Mouse (Mus musculus) testis, postnatal 14 days (tissue): ENCODE results near the gene Mras.

Experiments used
- DNase-seq: peaks from one replicate; pipeline ENCODE4 v3.0.0; 2021; ENCODE audit warnings: low spot score

The Mras gene

DNA sequence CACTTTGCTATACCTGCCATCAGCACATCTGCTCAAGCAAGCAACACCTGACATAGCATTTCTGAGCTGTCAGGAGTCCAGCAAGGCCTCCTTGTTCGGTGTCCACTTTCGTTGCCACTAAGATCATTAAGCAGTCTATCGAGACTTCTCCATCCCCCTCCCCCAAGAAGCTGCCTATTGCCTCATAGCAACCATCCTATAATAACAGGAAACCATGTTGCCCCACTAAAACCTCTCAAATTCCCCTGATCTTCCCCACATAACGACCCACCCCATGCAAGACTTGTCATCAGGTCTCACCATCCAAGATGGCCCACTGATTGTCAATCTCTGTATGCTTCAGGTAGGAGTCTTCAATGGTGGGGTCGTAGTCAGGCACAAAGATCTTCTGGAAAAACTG, 26.1 kb downstream of the Mras start:
- no peak for DNase-seq

- no peak for DNase-seq
Observed at GRCm38 (mm10) chr9:99409280-99409679, 27.9 kb downstream of the Mras start.

- no peak for DNase-seq
Observed at GRCm38 (mm10) chr9:99401288-99401974, 35.8 kb downstream of the Mras start.

DNA sequence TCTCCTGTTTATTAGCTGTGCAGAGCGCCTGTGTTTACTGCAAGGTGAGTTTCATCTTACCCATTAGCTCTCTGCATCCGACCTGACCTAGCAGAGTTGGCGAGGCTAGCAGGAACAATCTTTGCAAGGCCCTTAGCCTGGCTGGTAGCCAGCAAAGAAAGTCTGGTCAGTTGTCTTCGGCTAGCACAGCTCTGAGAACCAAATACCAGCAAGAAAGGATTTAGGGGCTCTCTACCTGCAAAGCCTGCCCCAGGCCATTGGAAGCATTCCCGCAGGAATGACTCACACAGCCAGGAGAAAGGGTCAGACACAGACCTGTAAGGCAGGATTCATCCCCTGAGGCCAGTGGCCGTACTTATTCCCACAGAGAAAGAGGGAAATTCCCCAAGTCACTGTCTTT, 36.4 kb downstream of the Mras start:
- no peak for DNase-seq

DNA sequence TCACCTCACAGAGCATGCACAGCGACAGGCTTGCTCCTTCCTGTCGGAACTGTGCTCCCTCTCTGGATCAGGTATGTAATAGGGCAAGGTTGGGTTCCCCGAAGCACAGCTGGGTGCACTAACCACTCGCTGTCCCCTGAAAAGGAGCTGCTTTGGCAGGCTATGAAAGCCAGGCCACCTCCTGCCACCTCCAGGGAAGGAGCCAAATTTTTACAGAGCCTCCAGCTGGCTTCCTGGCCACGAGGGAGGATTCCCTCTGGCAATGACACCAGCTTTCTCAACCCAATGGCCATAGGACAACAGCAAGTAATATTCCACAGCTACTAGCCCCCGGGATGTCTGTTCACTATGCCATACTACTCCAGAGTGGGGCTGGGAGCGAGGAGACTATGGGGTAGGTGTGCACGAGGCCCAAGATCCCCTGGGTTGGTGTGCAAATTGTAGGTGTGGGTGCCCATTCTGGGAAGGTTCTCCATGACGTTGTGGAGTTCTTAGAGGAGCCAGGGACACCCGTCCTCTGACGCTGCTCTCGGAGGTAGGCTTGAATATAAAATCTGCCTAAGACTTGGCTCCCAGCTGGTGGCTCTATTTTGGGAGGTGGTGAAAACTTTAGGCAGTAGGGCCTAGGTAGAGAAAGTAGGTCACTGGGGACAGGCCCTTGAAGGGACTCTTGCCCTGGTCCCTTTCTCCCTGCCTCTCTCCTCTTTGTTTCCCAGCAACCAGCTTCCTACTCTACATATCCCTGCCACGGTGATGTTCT, 39.9 kb downstream of the Mras start:
- no peak for DNase-seq

- peak; percentile 35 for DNase-seq
Observed at GRCm38 (mm10) chr9:99394366-99394765, 42.8 kb downstream of the Mras start.

DNA sequence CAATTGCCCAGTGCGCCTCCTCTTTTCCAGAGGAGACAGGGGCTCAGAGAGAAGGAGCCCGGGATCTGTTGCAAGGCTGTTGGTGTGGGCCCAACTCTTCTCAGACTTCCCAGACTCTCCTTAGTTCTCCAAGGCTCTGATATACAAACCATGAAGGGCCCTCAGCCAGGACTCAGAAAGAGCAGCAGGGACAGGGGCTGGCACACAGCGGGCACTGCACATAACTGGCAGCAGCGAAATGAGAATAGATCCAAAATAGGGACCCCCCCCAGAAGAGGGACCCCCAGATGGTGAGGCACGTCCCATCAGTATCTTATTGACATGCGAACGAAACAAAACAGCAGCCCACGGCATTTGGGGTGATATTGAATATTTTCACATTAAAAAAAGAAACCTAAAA, 44.0 kb downstream of the Mras start:
- DNase-seq, result no peak

GRCm38 (mm10) chr9:99391557-99391956, 45.6 kb downstream of the Mras start:
- no peak for DNase-seq

DNA sequence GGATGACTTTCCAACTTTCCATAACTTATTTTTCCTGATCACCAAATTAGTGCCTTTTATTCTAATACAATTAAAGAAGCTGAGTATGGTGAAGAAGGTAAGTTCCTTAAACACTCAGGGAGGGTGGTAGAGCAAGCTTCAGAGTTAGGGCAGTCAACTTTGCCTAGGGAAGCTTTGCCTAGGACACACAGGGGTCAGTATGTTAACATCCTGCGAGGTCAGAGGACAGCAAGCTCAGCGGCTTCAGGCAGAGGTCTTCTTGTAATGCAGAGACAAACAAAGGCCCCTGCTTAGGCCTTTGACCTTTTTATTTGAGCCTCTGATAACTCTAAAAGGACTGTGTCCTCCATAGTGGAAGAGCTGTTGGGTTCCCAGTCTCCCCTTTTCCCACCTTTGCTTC, 46.5 kb downstream of the Mras start:
- DNase-seq, result no peak

DNA sequence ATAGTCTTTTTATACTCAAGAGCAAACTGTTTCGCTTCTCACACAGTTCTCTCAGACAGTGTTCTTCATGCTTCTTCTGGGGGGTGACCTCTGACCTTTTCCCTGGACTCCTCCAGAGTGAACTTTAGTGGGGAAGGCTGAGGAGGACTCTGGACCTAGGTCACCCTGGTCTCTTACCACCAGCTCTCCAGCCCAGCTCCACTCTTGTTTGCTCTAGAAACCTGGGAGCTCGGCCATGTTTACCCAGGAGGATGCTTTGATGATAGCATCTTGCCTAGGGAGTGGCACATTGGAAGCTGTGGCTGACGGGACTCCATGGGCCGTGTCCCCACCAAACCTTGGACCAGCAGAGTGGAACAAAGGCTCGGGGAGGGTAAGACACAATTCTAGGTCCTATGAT, 47.0 kb downstream of the Mras start:
- no peak for DNase-seq

DNA sequence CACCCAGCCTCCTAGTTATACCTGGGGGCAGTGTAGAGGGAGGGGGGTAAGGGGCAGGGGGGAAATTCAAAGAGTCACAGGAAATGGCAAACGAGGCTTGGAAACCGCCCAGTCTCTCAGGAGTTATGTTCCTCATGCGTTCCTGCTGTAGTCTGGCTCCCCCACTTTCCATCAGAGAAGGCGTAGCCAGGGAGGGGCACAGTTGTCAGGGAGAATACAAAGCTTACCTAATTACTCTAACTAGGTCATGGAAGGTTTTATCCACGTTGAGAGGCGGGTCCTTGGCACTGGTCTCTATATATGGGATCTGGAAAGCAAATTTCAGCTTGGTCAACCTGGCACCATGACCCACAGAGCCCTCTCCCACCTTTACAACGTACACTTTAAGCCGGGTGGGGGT, 47.7 kb downstream of the Mras start:
- DNase-seq, result no peak

- no peak for DNase-seq
Observed at GRCm38 (mm10) chr9:99388856-99389255, 48.3 kb downstream of the Mras start.

GRCm38 (mm10) chr9:99388078-99388477, 49.1 kb downstream of the Mras start:
- no peak for DNase-seq

DNA sequence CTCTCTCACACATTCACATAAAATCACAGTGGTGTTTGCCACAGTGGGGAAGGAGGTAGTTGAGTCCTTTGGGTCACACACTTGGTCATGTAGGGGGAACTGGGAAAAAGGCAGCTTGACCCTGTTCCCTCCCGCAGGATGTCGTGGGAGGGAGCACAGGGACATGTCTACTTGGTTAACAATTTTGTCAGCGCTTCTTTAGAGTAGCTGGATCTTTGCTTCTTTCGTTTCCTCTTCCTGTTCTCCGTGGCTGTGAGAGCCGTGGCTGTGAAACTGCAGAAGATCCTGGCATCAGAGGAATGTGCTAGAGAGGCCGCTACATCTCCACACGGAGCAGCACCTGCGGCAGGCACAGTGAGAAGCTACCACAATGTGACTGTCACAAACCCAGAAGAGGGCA, 54.6 kb downstream of the Mras start:
- DNase-seq, result no peak

DNA sequence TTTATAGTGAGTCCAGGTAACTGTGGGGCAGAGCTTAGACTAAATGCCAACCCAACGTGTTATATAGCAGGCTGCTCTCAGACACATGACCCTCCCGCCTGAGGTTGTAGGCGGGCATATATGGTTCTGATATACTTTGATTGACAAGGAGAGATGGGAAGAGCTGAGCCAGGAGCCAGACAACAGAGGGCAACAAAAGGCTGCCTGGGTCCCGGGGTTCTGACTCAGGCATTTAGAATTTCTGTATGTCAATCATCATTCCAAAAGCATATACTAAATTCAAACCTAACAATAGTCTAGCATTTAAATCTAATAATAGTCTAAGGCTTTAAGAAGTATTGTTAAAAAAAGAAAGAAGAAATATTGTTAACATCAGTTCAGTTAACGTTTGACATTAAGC, 58.0 kb downstream of the Mras start:
- no peak for DNase-seq

DNA sequence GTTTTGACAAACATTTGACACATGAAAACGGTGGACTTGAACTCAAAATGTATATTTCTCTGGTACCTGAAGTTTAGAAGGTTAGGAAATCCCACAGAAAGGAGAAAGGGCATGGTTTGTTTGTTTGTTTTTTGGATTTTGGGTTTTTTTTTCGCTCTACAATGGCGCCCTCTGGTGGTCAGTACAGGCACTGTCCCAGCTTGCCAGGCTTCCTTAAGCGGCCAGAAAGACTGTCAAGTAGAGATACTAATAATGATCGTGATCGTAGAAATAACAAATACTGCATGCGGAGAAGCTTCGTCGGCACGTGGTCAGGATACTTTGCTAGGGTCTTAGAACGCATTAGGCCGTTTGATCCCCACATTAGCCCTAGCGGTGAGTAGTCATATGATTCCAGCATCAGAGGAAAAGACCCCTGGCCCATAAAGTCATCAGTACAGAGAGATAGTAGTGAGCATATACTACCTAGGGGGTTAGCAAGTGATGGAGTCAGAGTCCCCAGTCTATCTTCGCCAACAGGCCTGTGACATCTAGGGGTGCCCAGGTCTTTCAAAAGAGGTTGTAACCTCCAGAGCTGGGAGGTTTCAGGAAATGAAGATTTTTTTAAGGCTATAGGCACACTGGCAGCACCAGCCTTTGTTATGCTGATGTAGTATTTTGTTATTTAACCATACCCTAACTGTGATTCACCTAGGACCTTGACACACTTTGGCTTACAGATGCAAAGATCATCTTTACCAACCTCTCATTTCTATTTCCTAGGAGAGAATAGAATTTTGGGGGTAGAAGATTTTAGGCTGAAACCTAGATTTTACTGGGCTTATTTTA, 60.4 kb downstream of the Mras start:
- DNase-seq, result no peak

GRCm38 (mm10) chr9:99368431-99368830, 68.8 kb downstream of the Mras start:
- DNase-seq, result no peak

GRCm38 (mm10) chr9:99365906-99366305, 71.3 kb downstream of the Mras start:
- no peak for DNase-seq

DNA sequence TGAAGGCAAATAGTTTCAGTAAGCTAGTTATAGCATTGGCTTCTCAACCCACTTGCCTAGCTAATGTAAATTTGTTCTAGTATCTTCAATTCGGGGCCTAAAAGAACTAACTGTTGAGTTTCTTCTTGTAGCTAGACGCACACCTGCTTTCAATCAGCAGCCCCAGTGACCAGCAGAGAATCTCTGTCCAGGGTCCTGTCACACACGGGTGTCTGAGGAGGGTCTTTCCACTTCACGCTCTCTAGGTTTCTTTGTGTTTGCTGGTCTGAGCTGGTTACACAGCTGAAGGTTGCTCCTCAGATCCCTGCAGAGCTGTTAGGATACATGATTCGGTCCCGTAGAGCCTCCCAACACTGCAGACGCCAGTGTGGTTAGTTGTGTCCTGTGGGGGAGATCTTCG, 74.1 kb downstream of the Mras start:
- no peak for DNase-seq

- no peak for DNase-seq
Observed at GRCm38 (mm10) chr9:99361946-99362345, 75.2 kb downstream of the Mras start.

- DNase-seq, result no peak
Observed at GRCm38 (mm10) chr9:99359012-99359411, 78.2 kb downstream of the Mras start.

DNA sequence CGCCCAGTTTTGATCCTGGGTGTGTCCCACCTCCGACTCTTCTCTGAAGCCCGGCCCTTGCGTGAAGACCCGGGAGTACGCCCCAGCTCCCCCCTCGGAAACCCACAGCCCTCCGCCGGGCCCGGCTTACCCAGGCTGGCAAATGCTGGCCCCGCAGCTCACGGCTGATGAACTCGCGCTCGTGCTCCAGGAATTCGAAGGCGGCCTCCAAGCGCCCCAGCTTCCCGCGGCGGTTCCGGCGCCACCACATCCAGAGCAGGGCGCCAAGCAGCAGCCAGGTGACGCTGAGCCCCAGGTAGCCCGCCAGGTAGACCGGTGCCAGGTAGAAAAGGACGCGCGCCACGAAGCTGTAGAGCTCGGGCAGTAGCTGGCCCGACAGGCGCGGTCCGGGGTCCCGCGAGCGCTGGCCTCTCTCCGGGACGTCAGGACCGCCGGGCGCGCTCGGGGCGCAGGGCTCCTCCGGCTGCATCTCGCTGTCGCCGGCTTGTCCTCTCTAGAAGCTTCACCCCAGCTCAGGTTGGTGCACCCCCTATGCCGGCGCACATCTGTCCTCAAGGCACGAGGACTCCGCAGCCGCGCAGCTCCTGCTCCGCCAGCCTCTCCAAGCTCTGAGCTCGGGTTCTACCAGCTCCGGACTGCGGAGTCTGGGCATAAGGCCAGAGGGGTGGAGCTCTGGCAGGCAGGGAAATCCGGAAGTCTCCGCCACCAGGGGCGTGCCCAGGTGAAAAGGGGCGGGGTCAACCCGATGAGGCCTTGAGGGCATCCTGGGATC, 79.1 kb downstream of the Mras start, which contains the start of gene Esyt3:
Esyt3 (minus strand) TSS at position 637 of the 772 bp plus-strand sequence.
- peak; percentile 84 for DNase-seq
